Mouse (Mus musculus): ENCODE results near the gene Fgf13.

GRCm38 (mm10) chrX:59113187-59113586 is 454.7 kb downstream of the Fgf13 start:
- TF ChIP-seq CTCF (IDR thresholded peaks at IDR 0.05; ENCODE audit: extremely low read depth, insufficient read depth, insufficient read length, insufficient replicate concordance) (no peak), POLR2A (IDR thresholded peaks at IDR 0.05; ENCODE audit: low read depth, low read length) (no peak)
